Mouse (Mus musculus): ENCODE data around the gene Foxd4.

Gene Foxd4

GRCm38 (mm10) chr19:24873873-24874272 is 27.1 kb downstream of the Foxd4 start:
- no peak for DNase-seq

- DNase-seq, result peak; percentile 56
These were observed 29.9 kb downstream of the Foxd4 start for GRCm38 (mm10) chr19:24871037-24871635.

DNA sequence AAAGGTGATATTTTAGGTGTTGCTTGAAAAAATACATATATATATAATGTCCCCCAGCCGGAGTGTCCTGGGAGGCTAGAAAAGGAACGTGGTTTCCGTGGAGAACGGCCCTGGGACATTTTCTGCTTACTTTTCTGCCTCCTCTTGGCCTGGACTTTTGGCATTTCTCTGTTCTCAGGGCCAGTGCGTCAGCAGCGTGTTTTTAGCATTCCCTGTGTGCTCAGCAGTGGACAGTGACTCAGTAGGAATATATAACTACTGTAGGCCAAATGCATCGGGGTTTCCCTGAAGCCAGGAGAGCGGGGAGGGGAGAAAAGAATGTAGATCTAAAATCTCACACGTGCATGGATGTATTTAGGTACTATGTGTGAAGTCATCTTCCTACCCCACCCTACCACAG is 35.6 kb downstream of the Foxd4 start:
- DNase-seq, result no peak

DNA sequence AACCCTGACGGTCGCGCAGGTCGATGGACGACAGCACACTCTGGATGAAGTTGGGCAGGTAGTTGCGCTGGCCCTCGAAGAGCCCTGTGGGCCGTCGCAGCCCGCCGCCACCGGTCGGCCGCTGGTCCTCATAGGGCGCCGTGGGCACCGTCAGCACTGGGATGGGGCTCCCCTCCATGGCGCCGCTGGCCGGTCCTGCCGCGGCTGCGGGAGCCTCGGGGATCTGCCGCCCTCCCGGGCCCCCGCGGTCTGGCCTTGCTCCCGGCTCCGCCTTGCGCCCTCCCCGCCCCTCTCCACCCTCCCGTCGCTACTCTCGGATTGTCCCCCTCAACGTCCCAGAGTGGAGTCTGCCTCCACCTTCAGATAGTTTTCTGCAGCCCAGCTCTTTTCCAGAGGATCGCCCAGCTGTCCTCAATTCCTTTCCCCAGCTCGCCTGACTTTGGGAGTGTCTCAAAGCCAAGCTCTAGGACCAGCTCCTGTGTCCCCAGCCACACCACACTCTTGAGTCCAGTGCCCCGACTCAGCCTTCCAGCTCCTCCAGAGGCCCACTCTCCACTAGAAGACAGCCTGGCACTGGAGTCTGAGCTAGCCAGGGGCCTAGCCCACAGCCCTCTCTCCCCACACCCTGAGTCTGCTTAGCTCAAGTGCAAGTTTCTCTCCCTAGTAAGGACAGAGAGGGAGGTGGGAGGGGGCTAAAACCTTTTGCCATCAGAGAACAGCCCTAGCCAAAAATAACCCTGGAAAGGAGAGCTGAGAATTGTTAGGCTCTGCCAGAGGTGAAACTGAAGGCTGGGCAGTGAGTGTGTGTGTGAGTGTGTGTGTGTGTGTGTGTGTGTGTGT is 39.2 kb downstream of the Foxd4 start, which contains the start of gene Pgm5:
Pgm5 (minus strand) TSS at position 244 of the 840 bp plus-strand sequence.
- DNase-seq, result no peak

GRCm38 (mm10) chr19:24861276-24861611 is 39.8 kb downstream of the Foxd4 start:
- DNase-seq, result no peak

GRCm38 (mm10) chr19:24851456-24852315 is 49.3 kb downstream of the Foxd4 start:
- DNase-seq, result no peak

Data from right cerebral cortex, postnatal 25 days (tissue).